Mouse (Mus musculus) bone marrow, adult 2 months (tissue): ENCODE results near the gene Smim17.

ENCODE experiments used
- CTCF ChIP-seq: fragments of 200-500 bp; IDR thresholded peaks from 2 replicates; pipeline ENCODE4 v1.5.1; 2011; ENCODE audit warnings: low read length, control low read depth; ENCODE audit not compliant: control insufficient read depth, insufficient read depth
- POLR2A ChIP-seq: fragments of 200-500 bp; IDR thresholded peaks from 2 replicates; pipeline ENCODE4 v1.6.1; 2011; ENCODE audit warnings: low read depth, mild to moderate bottlenecking, control low read depth, low read length, borderline replicate concordance; ENCODE audit not compliant: control insufficient read depth

- TF ChIP-seq CTCF (no peak), POLR2A (no peak)
Observed at GRCm38 (mm10) chr7:6384011-6384410, 14.5 kb upstream of the Smim17 start.
